Mouse (Mus musculus) frontal cortex, adult 2 months (tissue): ENCODE data around the gene Ndrg3. TPM values are rescaled to one million over a fixed set of nuclear protein-coding genes. Genes with fewer than 3 reads are reported as not detected.

Experiments
- polyA plus RNA-seq: library from polyadenylated mRNA; depleted of rRNA; stranded (reverse); fragments of >200 nt; gene quantifications from 2 replicates; pipeline ENCODE4 v1.2.3, GENCODE M21; 2012; rRNA removed

Ndrg3 gene
- polyA plus RNA-seq, 1 experiment = 512 TPM

Other genes with a start within 250 kb of the Ndrg3 start
- gene Myl9, start 216.6 kb downstream of the Ndrg3 start, polyA plus RNA-seq = 51.9 and 57.3 TPM in 2 replicates
- gene Tgif2, start 152.0 kb downstream of the Ndrg3 start, polyA plus RNA-seq = 1.4 and 2.0 TPM in 2 replicates
- 3.2 and 3.4 TPM in 2 replicates for gene 4930518I15Rik, start 134.1 kb downstream of the Ndrg3 start, polyA plus RNA-seq
- 101 and 109 TPM in 2 replicates for gene Rab5if, start 128.9 kb downstream of the Ndrg3 start, polyA plus RNA-seq
- 0.57 and 0.78 TPM in 2 replicates for gene Sla2, start 104.9 kb downstream of the Ndrg3 start, polyA plus RNA-seq
- 6.6 and 7.3 TPM in 2 replicates for gene Dsn1, start 15.1 kb upstream of the Ndrg3 start, polyA plus RNA-seq
- gene Soga1, start 87.2 kb upstream of the Ndrg3 start, polyA plus RNA-seq = 8.5 and 10.5 TPM in 2 replicates
- 0.30 TPM in 1 of 2 replicates, not detected in the other for gene Tldc2, start 95.0 kb upstream of the Ndrg3 start, polyA plus RNA-seq
- gene Samhd1, start 143.2 kb upstream of the Ndrg3 start, polyA plus RNA-seq = 20.8 and 23.0 TPM in 2 replicates
- gene Rbl1, start 212.5 kb upstream of the Ndrg3 start, polyA plus RNA-seq = 2.2 TPM in 2 replicates